Mouse (Mus musculus) kidney, postnatal 14 days (tissue): ENCODE data around the gene Jagn1.

Experiments used
- DNase-seq: peaks from one replicate; pipeline ENCODE4 v3.0.0; 2022; ENCODE audit warnings: mixed read lengths

The Jagn1 gene

DNA sequence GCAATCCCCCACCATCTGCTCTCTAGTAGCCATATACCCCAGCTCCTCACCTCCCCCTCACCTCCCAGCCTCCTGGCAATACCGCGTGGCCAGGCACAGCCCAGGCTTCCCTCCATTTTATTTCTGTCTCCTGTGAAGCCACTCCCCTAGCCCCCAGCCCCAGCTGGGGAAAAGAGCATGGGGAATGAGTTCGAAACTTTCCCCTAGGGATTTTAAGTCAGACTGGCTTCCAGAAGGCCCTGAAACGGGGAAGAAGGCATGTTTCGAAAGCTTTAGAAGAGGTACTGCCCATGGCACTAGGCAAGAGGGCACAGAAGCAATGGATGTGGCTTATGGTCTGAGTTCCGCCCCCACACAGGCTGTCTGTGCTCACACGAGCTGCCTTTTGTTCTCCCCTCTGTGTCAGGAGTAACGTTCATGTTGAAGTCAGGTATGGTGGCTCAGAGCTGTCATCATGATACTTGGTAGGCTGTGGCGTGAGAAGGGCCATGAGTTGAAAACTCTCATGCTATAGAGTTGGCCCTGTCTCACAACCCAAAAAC, 6.6 kb upstream of the Jagn1 start, which contains the start of gene Cidec:
Cidec (minus strand) TSS at position 97 of the 542 bp plus-strand sequence.
- DNase-seq, result no peak

DNA sequence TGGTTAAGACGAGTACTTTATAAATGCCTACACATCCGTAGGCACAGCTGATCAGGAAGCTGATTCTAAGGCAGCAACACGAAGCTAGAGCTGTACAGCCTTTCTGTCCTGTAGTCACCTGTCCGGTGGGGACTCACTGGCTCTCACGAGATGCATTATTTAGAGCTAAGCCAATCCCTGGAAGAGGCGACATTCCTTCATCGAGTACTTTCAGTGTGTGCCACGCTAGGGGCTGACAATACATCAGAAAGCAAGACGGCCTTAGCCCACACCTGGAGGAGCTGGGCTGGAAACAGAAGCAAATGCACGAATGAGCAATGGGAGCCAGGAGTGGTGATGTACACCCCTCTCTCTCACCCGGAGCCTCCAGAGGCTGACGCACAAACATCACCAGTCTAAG, 5.2 kb upstream of the Jagn1 start:
- DNase-seq, result no peak

DNA sequence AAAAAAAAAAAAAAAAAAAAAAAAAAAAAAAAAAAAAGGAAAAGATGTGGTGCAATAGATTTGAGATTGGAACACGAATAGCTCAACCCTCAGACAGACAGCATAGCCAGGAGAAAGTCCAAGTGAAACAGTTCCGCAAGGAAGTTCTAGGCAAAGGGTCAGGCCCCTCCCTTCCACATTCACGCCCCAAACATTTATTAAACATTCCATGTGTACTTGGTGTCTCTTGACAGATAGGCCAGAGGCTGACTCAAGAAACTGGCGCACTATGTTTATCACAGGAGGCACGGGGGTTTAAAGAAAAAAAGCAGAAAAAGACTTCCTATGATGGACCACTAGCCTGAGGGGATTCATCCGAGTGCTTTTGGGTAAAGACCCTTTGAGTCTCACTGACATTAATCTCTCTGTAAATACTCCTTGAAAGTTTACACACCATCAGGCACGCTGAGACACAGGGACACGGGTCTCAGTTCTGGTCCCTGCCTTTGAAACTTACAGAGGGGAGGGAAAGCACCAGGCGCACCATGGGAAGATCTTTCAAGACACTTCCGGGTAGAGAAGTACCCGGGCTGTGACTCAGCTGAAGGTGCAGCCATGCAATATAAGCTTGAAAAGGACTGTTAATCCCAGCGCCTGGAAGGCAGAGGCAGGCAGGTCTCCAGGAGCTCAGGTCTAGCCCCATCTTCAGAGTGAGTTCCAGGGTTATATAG, 3.5 kb upstream of the Jagn1 start:
- no peak for DNase-seq

DNA sequence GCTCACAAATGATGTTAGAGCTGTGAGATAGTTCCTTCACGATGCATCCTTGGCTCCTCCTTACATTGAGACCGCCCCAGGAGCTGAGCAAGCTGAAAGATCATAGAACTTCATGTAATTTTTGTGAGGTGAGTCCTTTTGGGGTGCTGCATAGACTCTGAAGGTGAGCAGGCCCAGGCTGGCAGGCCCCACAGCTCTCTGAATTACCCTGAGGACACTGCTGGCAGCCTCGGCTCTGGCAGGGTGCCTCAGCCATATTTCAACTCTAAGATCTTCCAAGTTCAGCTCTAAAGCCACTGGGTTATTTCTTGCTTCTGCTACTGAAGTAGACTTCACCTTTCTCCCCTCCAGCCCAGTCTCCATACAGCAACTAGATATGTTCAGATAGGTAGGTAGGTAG, 1.7 kb upstream of the Jagn1 start:
- DNase-seq, result no peak

DNA sequence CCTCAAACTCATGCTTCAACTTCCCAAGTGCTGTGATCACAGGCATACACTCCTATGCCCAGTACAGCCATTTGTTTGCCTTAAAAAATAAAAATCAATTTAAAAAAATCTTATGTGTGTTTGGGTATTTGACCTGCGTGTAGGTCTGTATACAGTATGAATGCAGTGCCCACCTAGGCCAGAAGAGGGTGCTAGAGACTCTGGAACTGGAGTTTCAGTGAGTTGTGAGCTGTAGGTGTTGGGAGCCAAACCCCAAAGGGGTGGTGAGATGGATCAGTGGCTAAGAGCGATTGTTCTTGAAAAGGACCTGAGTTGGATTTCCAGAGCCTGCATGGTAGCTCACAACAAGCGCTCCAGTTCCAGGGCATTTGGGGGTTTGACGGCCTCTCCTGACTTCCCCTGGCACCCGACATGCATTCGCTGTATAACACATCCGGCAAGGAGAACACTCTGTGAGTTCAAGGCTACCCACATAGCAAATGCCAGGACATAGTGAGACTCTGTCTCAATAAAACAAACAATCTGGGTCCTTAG, 1.2 kb upstream of the Jagn1 start:
- DNase-seq, result peak; percentile 82

DNA sequence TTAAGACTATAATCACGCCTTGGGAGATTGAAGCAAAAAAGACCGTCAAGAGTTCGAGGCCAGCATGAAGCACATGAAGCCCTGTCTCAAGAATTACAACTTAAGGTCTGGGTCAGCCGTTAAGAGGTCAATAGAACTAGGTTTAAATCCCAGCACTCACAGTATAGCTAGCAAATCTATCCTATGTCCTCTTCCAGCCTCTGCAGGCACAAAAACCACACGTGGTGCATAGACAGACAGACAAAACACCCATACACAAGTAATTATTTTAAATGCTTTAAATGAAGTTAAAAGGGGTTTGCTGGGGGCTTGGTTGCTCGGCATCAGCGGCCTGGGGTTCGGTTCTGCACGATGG, 305 bp upstream of the Jagn1 start:
- no peak for DNase-seq

DNA sequence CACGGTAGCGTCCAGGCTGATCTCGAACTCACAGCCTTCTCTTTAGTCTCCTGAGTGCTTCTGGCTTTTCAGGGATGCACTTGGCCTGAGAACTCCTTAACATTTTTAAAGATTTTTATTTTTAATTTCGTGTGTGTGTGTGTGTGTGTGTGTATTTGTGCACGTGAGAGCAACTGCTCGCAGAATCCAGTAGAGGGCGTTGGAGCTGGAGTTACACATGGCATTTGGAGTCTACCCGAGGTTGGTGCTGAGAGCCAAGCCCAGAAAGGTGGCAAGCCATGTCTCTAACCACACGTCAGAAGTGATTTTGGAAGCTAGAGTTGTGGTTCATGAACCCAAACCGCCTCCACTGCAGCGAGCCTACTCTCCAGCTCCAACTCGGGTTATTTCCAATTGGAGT, 722 bp downstream of the Jagn1 start:
- DNase-seq, result no peak

DNA sequence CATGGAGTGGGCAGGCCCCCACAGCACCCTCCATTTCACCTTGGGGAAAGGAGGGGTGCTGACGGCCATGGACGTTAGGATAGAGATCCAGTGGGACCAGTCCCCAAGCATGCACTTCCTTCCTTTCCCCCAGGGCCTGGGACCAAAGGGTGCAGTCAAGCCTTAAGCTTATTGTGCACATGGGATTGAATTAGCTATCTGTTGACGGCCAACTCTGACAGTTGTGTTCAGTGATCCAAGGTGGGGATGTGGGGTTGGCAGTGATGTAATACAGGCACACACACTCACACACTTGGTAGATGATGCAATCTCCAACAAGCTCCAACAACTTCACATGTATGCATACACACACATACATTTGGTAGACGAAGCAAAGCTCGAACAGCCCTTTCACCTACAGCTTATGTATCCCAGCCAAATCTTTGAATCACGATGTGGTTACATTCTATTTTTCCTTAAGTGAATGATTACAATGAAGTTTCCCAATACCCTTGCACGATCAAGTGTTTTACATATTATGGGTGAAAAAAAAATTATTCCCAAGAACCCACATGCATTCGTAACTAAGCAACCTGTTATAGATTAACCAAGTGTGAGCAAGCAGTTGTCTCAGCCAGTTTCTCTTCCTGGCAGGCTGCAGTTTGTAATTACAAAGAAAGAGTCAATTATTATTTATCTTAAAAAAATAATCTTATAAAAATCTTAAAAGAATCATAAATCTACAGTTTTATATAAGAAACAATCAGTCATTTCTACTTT, 2.0 kb downstream of the Jagn1 start:
- DNase-seq, result peak; percentile 30

DNA sequence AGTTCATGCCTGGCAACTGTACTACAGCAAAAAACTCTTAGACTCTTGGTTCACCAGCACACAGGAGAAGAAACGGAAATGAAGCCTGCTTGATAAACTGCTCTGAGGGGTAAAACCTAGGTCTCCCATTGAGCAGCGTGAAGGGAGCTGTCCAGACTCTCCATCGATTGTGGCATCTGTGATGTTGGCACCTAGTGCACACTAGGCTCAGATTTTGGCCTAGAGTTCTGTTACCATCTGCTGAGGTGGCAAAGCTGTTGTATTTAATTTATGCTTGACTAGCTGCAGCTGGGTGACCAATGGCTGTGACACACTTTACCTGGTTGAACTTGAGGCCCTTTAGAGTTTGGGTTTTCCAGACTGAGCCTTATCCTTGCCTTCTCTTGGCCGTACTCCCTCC, 5.3 kb downstream of the Jagn1 start:
- DNase-seq, result no peak

DNA sequence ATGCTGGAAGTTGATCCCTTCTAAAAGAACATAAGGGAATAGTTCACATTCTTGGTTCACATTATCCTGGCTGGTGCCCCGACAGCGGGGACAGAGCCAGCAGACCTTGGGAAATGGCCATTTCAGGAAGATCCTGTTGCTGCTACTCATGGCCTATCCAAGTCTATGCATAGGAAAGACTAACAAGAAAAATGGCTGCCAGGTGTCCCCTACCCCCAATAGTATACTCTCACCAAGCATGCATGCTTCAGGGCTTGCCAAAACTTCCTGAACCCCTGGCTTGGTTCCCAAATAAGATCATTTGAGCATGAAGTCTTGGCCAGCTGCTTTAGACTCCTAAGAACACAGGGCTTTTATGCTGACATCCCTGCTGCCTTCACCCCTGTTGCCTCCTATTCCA, 9.5 kb downstream of the Jagn1 start:
- DNase-seq, result peak; percentile 39

DNA sequence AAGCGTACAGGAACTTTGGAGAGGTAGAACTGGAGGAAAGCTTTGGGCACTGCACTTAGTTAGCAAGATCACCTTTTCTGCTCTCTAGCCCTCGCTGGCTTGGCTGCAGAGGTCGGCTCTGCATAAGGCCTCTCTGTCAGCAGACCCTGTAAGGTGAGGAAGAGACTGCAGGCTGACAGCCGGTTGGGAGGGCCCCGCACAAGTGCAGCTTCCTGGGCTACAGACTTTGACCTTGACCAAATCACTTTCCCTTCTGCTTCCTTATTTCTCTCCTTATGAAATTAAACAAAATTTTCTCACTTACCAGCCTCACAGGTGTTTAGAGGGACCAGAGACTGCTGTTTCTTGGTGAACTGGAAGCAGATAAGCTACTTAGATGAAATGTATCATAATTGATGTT, 12.6 kb downstream of the Jagn1 start:
- no peak for DNase-seq

DNA sequence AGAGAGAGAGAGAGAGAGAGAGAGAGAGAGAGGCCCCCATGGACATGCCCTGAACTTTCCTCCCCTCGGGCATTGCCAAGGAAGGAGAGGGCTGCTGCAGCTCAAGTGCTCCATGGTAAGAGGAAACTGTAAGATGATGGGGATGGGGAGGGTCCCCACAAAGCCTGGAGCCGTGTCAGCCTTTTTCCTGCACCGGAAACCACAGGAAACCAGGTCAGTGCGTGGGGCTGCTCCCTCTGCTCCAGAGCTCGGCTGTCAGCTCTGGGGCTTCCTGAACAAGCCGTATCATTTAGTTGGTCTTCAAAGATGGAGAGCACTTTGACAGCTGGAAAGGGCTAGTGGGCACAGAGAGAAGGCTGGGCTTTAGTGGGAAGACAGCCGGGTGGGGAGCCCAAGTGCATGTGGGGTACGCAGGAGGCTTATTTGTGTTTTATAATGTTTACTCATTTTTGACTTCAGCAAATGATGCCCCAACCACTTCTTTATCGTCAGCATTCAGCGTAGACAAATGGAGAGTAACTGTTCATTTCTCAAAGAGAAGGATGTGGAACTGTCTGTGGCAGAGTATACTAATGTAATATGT, 15.7 kb downstream of the Jagn1 start, which contains the start of gene Il17re:
Il17re (plus strand) TSS at position 533 of the 583 bp plus-strand sequence.
- DNase-seq, result no peak

DNA sequence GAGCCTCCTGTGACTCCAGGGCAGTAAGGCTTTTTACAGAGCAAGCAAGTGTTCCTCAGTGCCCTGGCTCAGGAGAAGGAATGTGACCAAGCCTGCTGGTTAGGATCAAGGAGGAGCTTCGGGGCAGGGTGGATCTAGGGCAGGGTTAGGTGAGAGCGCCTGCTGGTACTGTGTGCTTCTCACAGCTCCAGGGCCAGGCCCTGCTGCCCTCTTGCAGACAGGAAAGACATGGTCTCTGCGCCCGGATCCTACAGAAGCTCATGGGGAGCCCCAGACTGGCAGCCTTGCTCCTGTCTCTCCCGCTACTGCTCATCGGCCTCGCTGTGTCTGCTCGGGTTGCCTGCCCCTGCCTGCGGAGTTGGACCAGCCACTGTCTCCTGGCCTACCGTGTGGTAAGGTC, 16.3 kb downstream of the Jagn1 start:
- DNase-seq, result peak; percentile 56

DNA sequence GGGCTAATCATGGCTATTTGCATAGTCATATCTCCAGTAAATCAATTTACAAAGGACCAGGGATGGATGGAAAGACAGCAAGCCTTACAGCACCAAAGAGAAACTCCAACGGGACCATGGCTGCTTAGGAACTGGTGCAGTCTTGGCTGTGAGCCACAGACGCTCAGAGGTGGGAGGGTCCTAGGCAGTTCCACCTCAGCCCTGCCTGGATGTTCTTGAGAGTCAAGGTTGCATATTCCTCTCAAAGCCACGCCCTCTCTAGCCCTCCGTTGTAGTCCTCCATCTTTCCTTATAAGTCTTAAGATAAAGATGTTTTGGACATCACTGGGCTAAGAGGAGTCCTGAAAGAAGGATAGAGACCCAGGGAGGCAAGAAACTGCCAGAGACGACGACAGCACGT, 21.7 kb downstream of the Jagn1 start:
- no peak for DNase-seq

DNA sequence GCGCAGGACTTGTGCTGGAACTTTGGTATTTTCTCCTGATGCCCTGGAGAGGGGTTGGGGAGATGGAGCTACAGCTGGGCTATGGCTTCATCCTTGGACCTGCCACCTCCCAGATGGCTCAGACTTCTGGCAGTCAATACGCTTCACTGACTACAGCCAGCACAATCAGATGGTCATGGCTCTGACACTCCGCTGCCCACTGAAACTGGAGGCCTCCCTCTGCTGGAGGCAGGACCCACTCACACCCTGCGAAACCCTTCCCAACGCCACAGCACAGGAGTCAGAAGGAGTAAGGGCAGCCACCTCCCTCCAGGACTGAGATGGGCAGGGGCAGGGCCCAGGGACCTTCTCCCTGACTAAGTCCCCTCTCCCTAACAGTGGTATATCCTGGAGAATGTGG, 23.2 kb downstream of the Jagn1 start:
- peak; percentile 31 for DNase-seq

DNA sequence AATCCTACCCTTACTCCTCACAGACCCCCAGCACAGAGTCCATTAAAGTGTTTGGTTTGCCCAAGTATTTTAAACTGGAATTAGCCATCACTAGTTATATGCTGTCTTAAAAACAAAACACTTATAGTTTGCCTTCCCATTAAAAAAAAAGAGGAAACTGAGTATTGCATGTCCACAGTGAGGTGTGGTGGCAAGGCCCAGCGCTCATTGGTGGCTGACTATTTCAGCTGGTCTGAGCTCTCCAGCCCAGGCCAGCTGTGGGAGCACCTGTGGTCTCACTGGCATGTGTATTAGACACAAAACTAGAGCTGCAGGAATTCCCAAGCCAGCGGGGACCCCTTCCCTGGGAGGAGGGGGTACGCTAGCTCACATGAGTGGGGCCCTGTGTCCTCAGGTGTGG, 26.1 kb downstream of the Jagn1 start:
- DNase-seq, result no peak

DNA sequence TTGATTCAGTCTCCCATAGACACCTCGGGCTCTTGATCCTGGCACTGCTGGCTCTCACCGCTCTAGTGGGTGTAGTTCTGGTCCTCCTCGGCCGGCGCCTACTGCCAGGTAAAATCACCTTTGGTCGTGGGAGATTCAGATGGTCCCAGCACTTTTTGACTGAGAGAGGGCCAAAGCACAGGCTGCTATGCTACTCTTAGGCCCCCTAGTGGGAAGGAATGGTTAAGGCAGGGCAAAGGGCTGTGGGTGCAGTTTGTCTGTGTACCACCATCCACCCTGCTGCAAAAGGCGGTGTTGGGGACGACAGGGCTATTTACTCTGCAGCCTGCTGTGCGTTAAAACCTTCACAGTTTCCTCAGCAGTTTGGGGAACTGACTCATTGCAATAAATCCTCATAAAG, 26.7 kb downstream of the Jagn1 start:
- DNase-seq, result peak; percentile 84

DNA sequence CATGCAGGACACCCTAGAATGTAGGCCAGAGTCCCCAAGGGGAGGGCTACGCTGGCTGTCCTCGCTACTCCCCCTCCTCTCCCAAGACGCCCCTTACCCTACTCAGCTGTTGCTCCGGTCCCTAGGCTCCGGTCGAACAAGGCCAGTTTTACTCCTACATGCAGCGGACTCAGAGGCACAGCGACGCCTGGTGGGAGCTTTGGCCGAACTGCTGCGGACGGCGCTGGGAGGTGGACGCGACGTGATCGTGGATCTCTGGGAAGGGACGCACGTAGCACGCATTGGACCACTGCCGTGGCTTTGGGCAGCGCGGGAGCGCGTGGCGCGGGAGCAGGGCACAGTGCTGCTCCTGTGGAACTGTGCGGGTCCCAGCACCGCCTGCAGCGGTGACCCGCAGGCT, 27.1 kb downstream of the Jagn1 start:
- DNase-seq, result peak; percentile 84

DNA sequence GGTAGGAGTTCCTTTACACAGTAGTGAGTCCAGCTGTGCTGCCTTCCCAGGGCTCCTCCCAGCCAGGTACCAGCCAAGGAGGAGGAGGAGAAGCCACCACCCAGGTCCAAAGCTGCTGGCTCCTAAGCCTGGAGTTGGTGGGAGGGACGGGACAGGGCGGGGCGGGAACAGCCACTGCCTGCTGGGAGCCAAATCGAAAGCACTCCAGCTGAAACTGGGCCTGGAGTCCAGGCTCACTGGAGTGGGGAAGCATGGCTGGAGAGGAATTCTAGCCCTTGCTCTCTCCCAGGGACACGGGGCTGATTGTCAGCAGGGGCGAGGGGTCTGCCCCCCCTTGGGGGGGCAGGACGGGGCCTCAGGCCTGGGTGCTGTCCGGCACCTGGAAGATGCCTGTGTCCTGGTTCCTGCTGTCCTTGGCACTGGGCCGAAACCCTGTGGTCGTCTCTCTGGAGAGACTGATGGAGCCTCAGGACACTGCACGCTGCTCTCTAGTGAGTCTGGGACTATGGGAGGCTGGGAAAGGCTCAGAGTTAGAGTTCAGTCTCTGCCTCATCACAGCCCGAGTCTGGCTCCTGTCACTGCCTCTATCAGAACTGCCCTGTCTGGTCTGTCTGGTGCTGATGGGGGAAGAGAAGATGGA, 29.0 kb downstream of the Jagn1 start, which contains the start of gene Il17rc:
Il17rc (plus strand) TSS at position 131 of the 640 bp plus-strand sequence.
- peak; percentile 83 for DNase-seq

DNA sequence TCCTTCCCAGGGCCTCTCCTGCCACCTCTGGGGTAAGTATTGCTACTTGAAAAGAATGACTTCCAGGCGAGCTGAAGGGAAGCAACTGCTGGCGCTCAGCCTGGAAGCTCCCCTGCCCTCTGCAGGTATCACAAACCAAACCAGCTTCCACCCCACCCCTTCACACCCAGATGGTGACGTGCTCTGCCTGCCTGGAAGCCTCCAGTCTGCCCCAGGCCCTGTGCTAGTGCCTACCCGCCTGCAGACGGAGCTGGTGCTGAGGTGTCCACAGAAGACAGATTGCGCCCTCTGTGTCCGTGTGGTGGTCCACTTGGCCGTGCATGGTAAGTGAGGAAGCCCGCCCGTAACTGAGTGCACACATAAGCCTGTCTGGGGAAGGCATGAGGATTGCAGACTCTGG, 29.7 kb downstream of the Jagn1 start:
- no peak for DNase-seq

DNA sequence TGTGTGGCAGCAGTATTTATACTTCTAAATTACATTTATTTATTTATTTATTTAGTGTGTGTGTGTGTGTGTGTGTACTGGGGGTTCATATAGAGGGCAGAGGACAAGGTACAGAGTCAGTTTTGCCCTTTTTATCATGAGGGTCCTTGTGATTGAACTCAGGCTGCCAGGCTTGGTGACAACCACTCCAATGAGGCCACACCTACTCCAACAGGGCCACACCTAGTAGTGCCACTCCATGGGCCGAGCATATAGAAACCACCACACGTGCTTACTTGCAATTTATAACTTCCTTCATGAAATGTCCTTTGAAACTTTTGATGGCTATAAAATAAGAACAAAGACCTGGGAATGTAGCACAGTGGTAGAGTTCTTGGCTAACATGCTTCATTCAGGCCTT, 30.9 kb downstream of the Jagn1 start:
- DNase-seq, result no peak

DNA sequence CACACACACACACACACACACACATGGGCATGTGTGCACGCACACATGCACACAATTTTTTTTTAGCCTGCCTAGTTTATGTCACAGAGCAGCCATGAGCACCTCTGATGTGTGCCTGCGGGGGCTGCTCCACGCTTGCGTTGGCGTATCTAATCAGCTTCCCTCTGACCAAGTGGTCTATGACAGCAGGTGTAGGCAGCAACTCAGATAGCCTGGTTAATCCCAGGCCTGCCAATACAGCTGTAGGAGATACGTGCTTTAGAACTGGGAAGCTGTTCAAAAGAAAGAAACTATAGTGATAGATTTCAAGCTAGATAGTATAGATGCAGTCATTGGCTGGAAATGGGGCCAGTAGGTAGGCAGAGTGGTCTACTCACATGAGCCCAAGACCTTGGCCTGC, 31.3 kb downstream of the Jagn1 start:
- DNase-seq, result no peak

DNA sequence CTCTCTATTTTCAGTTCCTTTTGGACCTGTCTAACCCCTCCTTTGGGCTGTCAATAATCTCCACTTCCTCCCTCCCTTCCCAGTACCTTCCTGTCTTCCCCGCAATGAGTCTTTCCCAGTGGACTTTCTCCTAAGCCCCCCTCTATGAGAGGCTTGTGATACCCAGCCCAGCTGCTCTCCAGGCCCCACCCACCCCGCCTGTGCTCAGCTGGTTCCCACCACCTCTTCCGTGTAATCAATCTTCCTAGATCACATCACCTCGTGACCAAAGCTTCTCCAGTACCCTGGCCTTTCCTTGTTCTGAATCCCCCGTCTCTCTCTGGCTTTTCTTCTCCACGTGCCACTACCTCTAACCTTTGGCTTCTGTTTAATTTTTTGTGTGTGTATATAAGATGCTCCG, 35.0 kb downstream of the Jagn1 start:
- DNase-seq, result no peak
